Mouse (Mus musculus) retina, postnatal 1 day (tissue): Measurements from ENCODE around the gene Srm.

ENCODE experiments used
- DNase-seq: peaks from one replicate; pipeline ENCODE4 v3.0.0-alpha.2; 2012

Gene Srm

GRCm38 (mm10) chr4:148639455-148639854 lies 48.2 kb downstream of the Srm start:
- no peak for DNase-seq

DNA sequence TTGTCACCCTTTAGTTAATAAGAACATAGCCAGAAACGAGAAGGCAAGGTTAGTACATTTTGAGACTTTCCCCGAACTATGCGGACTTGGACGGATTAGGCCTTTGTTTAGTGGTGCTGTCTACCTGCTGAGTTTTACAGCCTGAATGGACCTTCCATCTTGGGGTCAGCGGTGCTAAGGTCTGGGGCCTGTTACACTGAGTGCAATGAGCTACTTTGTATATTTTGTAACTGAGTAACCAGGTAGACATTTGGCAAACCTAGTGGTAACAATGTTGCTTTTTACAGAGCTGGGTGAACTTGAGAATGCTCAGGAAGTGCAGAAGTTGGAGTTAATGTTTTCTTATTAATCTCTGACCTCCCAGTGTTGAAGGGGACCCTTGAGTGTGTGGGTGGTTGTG lies 49.8 kb downstream of the Srm start:
- DNase-seq = no peak

GRCm38 (mm10) chr4:148643291-148644156 lies 52.2 kb downstream of the Srm start, which contains the start of gene Gm572:
Gm572 (plus strand) TSS chr4:148643317.
- DNase-seq = no peak

- DNase-seq = peak; percentile 75
Measured at GRCm38 (mm10) chr4:148644157-148644511, 52.8 kb downstream of the Srm start.
